Mouse (Mus musculus): ENCODE measurements around the gene Gtf3c5. TPM values are rescaled to one million over a fixed set of nuclear protein-coding genes. Genes with fewer than 3 reads are reported as not detected.

The Gtf3c5 gene
- polyA plus RNA-seq, 1 experiment from 2014 or later, result 32.5 TPM

GRCm38 (mm10) chr2:28566545-28566944 is 17.0 kb downstream of the Gtf3c5 start:
- Histone ChIP-seq H3K9ac (no peak overlapping the region), H3K4me3 (no peak overlapping the region), H3K4me2 (no peak overlapping the region), H3K27me3 (replicated peaks) (no peaks in the 10 kb centered on the region), H3K4me1 (replicated peaks) (no peaks in the 10 kb centered on the region), H3K27ac (ENCODE audit: poor library complexity, severe bottlenecking) (no peak overlapping the region), H3K9me3 (replicated peaks) (no peaks in the 10 kb centered on the region), H3K36me3 (peaks cover 65% of the 10 kb centered on the region)
- WGBS, result 62% methylated on average over 5 of the region's 5 CpGs
- ATAC-seq (ENCODE audit: insufficient number of reproducible peaks, low FRiP score), result no peak

GRCm38 (mm10) chr2:28564380-28564779 is 19.2 kb downstream of the Gtf3c5 start:
- H3K4me1 ChIP-seq (replicated peaks), result no peaks in the 10 kb centered on the region
- H3K27ac ChIP-seq (ENCODE audit: poor library complexity, severe bottlenecking), result no peak overlapping the region
- peaks cover 44% of the 10 kb centered on the region for H3K36me3 ChIP-seq
- no peak for ATAC-seq (ENCODE audit: insufficient number of reproducible peaks, low FRiP score)
- H3K4me2 ChIP-seq, result no peak overlapping the region
- no peak overlapping the region for H3K4me3 ChIP-seq
- H3K9me3 ChIP-seq (replicated peaks), result no peaks in the 10 kb centered on the region
- WGBS, result 87% methylated on average over 4 of the region's 4 CpGs
- H3K9ac ChIP-seq, result no peak overlapping the region
- no peaks in the 10 kb centered on the region for H3K27me3 ChIP-seq (replicated peaks)

GRCm38 (mm10) chr2:28563830-28564229 is 19.7 kb downstream of the Gtf3c5 start:
- Histone ChIP-seq H3K4me3 (no peak overlapping the region), H3K36me3 (peaks cover 39% of the 10 kb centered on the region), H3K27me3 (replicated peaks) (no peaks in the 10 kb centered on the region), H3K9ac (no peak overlapping the region), H3K9me3 (replicated peaks) (no peaks in the 10 kb centered on the region), H3K4me2 (no peak overlapping the region), H3K4me1 (replicated peaks) (no peaks in the 10 kb centered on the region), H3K27ac (ENCODE audit: poor library complexity, severe bottlenecking) (no peak overlapping the region)
- ATAC-seq (ENCODE audit: insufficient number of reproducible peaks, low FRiP score), result no peak

GRCm38 (mm10) chr2:28563303-28563702 is 20.2 kb downstream of the Gtf3c5 start, which contains the start of gene Cel:
Gene Cel, minus strand, starts transcription at chr2:28563403.
- Histone ChIP-seq H3K9ac (no peak within 1 kb of the TSS), H3K4me3 (no peak within 1 kb of the TSS), H3K4me1 (replicated peaks) (no peaks in the 10 kb centered on the region), H3K9me3 (replicated peaks) (no peaks in the 10 kb centered on the region), H3K36me3 (peaks cover 33% of the 10 kb centered on the region), H3K4me2 (no peak within 1 kb of the TSS), H3K27me3 (replicated peaks) (no peaks in the 10 kb centered on the region), H3K27ac (ENCODE audit: poor library complexity, severe bottlenecking) (no peak within 1 kb of the TSS)
- WGBS, result 66% methylated on average over 6 of the region's 6 CpGs
- ATAC-seq (ENCODE audit: insufficient number of reproducible peaks, low FRiP score), result no peak

GRCm38 (mm10) chr2:28557452-28557851 is 26.1 kb downstream of the Gtf3c5 start:
- no peak overlapping the region for H3K27ac ChIP-seq (ENCODE audit: poor library complexity, severe bottlenecking)

GRCm38 (mm10) chr2:28552301-28552700 is 31.2 kb downstream of the Gtf3c5 start:
- no peak overlapping the region for H3K4me2 ChIP-seq
- no peak overlapping the region for H3K4me3 ChIP-seq
- H3K27ac ChIP-seq (ENCODE audit: poor library complexity, severe bottlenecking), result no peak overlapping the region
- no peaks in the 10 kb centered on the region for H3K9me3 ChIP-seq (replicated peaks)
- no peak overlapping the region for H3K9ac ChIP-seq
- 85% methylated on average over 5 of the region's 5 CpGs for WGBS
- H3K27me3 ChIP-seq (replicated peaks), result no peaks in the 10 kb centered on the region
- no peaks in the 10 kb centered on the region for H3K4me1 ChIP-seq (replicated peaks)
- H3K36me3 ChIP-seq, result peaks cover 59% of the 10 kb centered on the region
- ATAC-seq (ENCODE audit: insufficient number of reproducible peaks, low FRiP score), result no peak

More at GRCm38 (mm10) chr2:28557452-28557851, 26.1 kb downstream of the Gtf3c5 start:
- Histone ChIP-seq H3K9ac (no peak overlapping the region), H3K4me2 (no peak overlapping the region), H3K4me1 (replicated peaks) (no peaks in the 10 kb centered on the region), H3K4me3 (no peak overlapping the region), H3K9me3 (replicated peaks) (no peaks in the 10 kb centered on the region), H3K27me3 (replicated peaks) (no peaks in the 10 kb centered on the region), H3K36me3 (peaks cover 15% of the 10 kb centered on the region)
- ATAC-seq (ENCODE audit: insufficient number of reproducible peaks, low FRiP score), result no peak
- WGBS, result 81% methylated on average over 5 of the region's 5 CpGs

GRCm38 (mm10) chr2:28549157-28549556 is 34.4 kb downstream of the Gtf3c5 start:
- H3K9me3 ChIP-seq (replicated peaks), result no peaks in the 10 kb centered on the region
- no peak for ATAC-seq (ENCODE audit: insufficient number of reproducible peaks, low FRiP score)
- no peak overlapping the region for H3K27ac ChIP-seq (ENCODE audit: poor library complexity, severe bottlenecking)
- no peaks in the 10 kb centered on the region for H3K27me3 ChIP-seq (replicated peaks)
- H3K9ac ChIP-seq, result no peak overlapping the region
- H3K4me3 ChIP-seq, result no peak overlapping the region
- H3K4me1 ChIP-seq (replicated peaks), result no peaks in the 10 kb centered on the region
- peaks cover 82% of the 10 kb centered on the region for H3K36me3 ChIP-seq
- no peak overlapping the region for H3K4me2 ChIP-seq
- 88% methylated on average over 13 of the region's 13 CpGs for WGBS

GRCm38 (mm10) chr2:28547237-28548172 is 36.0 kb downstream of the Gtf3c5 start:
- Histone ChIP-seq H3K9me3 (replicated peaks) (no peaks in the 10 kb centered on the region), H3K9ac (no peak overlapping the region), H3K36me3 (peaks cover 85% of the 10 kb centered on the region), H3K4me3 (no peak overlapping the region), H3K4me2 (no peak overlapping the region), H3K4me1 (replicated peaks) (no peaks in the 10 kb centered on the region), H3K27ac (ENCODE audit: poor library complexity, severe bottlenecking) (no peak overlapping the region), H3K27me3 (replicated peaks) (no peaks in the 10 kb centered on the region)
- ATAC-seq (ENCODE audit: insufficient number of reproducible peaks, low FRiP score), result no peak; the same call in 1 of the 2 replicates
- 49% methylated on average over 11 of the region's 11 CpGs for WGBS

- H3K27ac ChIP-seq (ENCODE audit: poor library complexity, severe bottlenecking), result no peak overlapping the region
- no peaks in the 10 kb centered on the region for H3K4me1 ChIP-seq (replicated peaks)
- H3K4me2 ChIP-seq, result no peak overlapping the region
- H3K36me3 ChIP-seq, result peaks cover 84% of the 10 kb centered on the region
- no peaks in the 10 kb centered on the region for H3K9me3 ChIP-seq (replicated peaks)
- H3K4me3 ChIP-seq, result no peak overlapping the region
- no peaks in the 10 kb centered on the region for H3K27me3 ChIP-seq (replicated peaks)
- no peak overlapping the region for H3K9ac ChIP-seq
- 63% methylated on average over 6 of the region's 6 CpGs for WGBS
- ATAC-seq (ENCODE audit: insufficient number of reproducible peaks, low FRiP score), result no peak
Measured at GRCm38 (mm10) chr2:28546560-28546959, 37.0 kb downstream of the Gtf3c5 start.

- no peak overlapping the region for H3K4me3 ChIP-seq
- no peaks in the 10 kb centered on the region for H3K9me3 ChIP-seq (replicated peaks)
- no peak overlapping the region for H3K27ac ChIP-seq (ENCODE audit: poor library complexity, severe bottlenecking)
- H3K27me3 ChIP-seq (replicated peaks), result no peaks in the 10 kb centered on the region
- no peaks in the 10 kb centered on the region for H3K4me1 ChIP-seq (replicated peaks)
- H3K4me2 ChIP-seq, result no peak overlapping the region
- no peak for ATAC-seq (ENCODE audit: insufficient number of reproducible peaks, low FRiP score)
- H3K9ac ChIP-seq, result no peak overlapping the region
- peaks cover 78% of the 10 kb centered on the region for H3K36me3 ChIP-seq
Measured at GRCm38 (mm10) chr2:28545976-28546375, 37.6 kb downstream of the Gtf3c5 start.

GRCm38 (mm10) chr2:28543894-28544293 is 39.7 kb downstream of the Gtf3c5 start:
- WGBS, result 81% methylated on average over 8 of the region's 8 CpGs
- Histone ChIP-seq H3K9ac (no peak overlapping the region), H3K4me2 (no peak overlapping the region)

More at GRCm38 (mm10) chr2:28543894-28544293, 39.7 kb downstream of the Gtf3c5 start:
- H3K9me3 ChIP-seq (replicated peaks), result no peaks in the 10 kb centered on the region
- no peak overlapping the region for H3K4me3 ChIP-seq
- peaks cover 14% of the 10 kb centered on the region for H3K4me1 ChIP-seq (replicated peaks)
- ATAC-seq (ENCODE audit: insufficient number of reproducible peaks, low FRiP score), result no peak
- H3K36me3 ChIP-seq, result peaks cover 60% of the 10 kb centered on the region
- H3K27me3 ChIP-seq (replicated peaks), result no peaks in the 10 kb centered on the region
- no peak overlapping the region for H3K27ac ChIP-seq (ENCODE audit: poor library complexity, severe bottlenecking)

All from heart, embryonic 12.5 days (tissue).